Mouse (Mus musculus) intestine, embryonic 15.5 days (tissue): Measurements from ENCODE around the gene Kcnma1. TPM values are rescaled to one million over a fixed set of nuclear protein-coding genes. Genes with fewer than 3 reads are reported as not detected.
A peak's percentile ranks its signal among the peaks of the same experiment; 100 is the strongest.

Experiments
- ATAC-seq: fragments of 200-750 bp; cut with Nextera tagmentation; 2 replicates; pipeline ENCODE4 v1.8.0; 2017; ENCODE audit warnings: moderate TSS enrichment, moderate library complexity
- H3K27ac ChIP-seq: fragments of 300-500 bp; sonication (generic); 2 replicates; pipeline ENCODE4 v1.5.1; 2015; ENCODE audit warnings: mild to moderate bottlenecking, inconsistent platforms
- H3K27me3 ChIP-seq: fragments of 300-500 bp; sonication (generic); replicated peaks from 2 replicates; pipeline ENCODE4 v1.6.1; 2015; ENCODE audit warnings: inconsistent platforms
- H3K36me3 ChIP-seq: fragments of 300-500 bp; sonication (generic); 2 replicates; pipeline ENCODE4 v1.6.1; 2015; ENCODE audit warnings: inconsistent platforms
- H3K4me1 ChIP-seq: fragments of 300-500 bp; sonication (generic); replicated peaks from 2 replicates; pipeline ENCODE4 v1.6.1; 2015; ENCODE audit warnings: inconsistent platforms
- H3K4me2 ChIP-seq: fragments of 300-500 bp; sonication (generic); replicated peaks from 2 replicates; pipeline ENCODE4 v1.6.1; 2015; ENCODE audit warnings: mild to moderate bottlenecking, inconsistent platforms
- H3K4me3 ChIP-seq: fragments of 300-500 bp; sonication (generic); replicated peaks from 2 replicates; pipeline ENCODE4 v1.5.1; 2015; ENCODE audit warnings: inconsistent platforms
- H3K9ac ChIP-seq: fragments of 300-500 bp; sonication (generic); 2 replicates; pipeline ENCODE4 v1.6.1; 2015; ENCODE audit warnings: inconsistent platforms
- H3K9me3 ChIP-seq: fragments of 300-500 bp; sonication (generic); 2 replicates; pipeline ENCODE4 v1.6.1; 2016; ENCODE audit warnings: inconsistent platforms
- WGBS: fragments of 180-500 bp; shearing (Covaris S2); methylation state at CpG from one replicate; pipeline ENCODE4 v1.1.7; 2015; 5-methylcytosine and 5-hydroxymethylcytosine counted together
- polyA plus RNA-seq: library from polyadenylated mRNA; unstranded; fragments of >200 nt; fragmentation: Nextera tagmentation; extraction: Ambion mirVana; gene quantifications from 2 replicates; pipeline ENCODE4 v1.2.1, GENCODE M21; 2015

Kcnma1 gene
- polyA plus RNA-seq, 1 experiment from 2014 or later: 7.4 TPM

DNA sequence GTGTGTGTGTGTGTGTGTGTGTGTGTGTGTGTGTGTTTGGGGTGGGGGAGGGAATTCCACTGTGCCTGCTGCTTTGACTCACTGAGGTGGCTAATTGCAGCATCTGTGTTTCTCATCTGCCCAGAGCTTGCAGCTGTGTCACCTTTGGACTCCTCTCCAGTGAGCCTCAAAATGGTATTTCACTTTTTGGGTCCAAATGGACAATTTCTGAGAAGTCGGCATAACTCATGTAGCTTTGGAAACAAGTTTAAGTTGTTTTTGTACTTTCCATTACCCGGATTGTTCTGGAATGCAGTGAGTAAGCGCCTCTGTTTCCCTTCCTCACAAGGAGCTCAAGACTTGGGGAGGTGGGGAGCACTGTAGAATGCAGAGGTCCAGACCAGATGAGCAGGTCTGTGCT is 317.9 kb downstream of the Kcnma1 start:
- Histone ChIP-seq H3K27me3 (no peaks in the 10 kb centered on the region), H3K4me1 (no peaks in the 10 kb centered on the region), H3K4me2 (no peak overlapping the region), H3K27ac (no peak overlapping the region), H3K4me3 (no peak overlapping the region), H3K9ac (no peak overlapping the region), H3K36me3 (no peaks in the 10 kb centered on the region), H3K9me3 (no peaks in the 10 kb centered on the region)
- 69% methylated on average over 3 of the region's 3 CpGs for WGBS
- ATAC-seq: no peak

DNA sequence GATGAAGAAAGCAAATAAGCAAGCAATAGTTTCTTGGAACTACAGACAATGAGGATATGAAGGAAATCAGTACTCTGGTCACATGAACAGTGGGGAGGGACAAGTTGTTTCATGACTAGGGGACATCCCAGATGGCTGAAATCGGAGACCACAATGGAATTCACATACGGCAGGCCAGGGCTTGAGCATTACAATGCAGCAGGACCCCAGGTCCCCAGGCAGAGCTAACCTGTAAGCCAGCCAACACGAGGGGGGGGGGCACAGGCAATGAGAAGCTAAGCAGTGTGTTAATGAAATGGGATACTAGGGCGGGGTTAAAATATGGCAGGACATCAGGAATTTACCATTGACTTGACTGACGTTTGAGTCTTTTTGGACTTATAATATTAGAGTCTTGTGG is 324.6 kb downstream of the Kcnma1 start:
- H3K4me1 ChIP-seq: no peaks in the 10 kb centered on the region
- H3K9me3 ChIP-seq: no peaks in the 10 kb centered on the region
- WGBS: 63% methylated on average over 5 of the region's 5 CpGs
- H3K27ac ChIP-seq: no peak overlapping the region
- H3K4me3 ChIP-seq: no peak overlapping the region
- no peak overlapping the region for H3K9ac ChIP-seq
- H3K4me2 ChIP-seq: no peak overlapping the region
- H3K27me3 ChIP-seq: no peaks in the 10 kb centered on the region
- no peak for ATAC-seq
- no peaks in the 10 kb centered on the region for H3K36me3 ChIP-seq

DNA sequence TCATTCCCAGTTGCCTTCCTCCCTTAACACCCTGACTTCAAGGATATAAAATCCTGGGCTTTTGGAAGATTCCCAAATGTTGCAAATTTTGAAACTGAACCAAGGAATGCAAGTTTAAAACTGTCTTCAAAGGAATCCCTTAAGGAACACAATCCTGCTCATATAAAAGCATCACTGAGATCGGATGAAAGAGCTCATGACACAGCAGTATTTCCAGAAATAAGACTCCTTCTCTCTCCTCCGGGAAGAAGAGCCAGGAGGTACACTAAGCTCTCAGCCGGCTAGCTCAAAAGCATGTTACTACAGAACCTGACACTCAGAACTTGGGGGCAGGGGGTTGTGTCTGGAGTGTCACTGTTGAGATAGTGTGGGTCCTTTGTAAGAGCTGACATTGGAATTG is 325.8 kb downstream of the Kcnma1 start:
- Histone ChIP-seq H3K9ac (no peak overlapping the region), H3K4me1 (no peaks in the 10 kb centered on the region), H3K27ac (no peak overlapping the region), H3K9me3 (no peaks in the 10 kb centered on the region), H3K4me2 (no peak overlapping the region), H3K27me3 (no peaks in the 10 kb centered on the region), H3K36me3 (no peaks in the 10 kb centered on the region), H3K4me3 (no peak overlapping the region)
- ATAC-seq: no peak
- WGBS: 65% methylated on average over 3 of the region's 3 CpGs

DNA sequence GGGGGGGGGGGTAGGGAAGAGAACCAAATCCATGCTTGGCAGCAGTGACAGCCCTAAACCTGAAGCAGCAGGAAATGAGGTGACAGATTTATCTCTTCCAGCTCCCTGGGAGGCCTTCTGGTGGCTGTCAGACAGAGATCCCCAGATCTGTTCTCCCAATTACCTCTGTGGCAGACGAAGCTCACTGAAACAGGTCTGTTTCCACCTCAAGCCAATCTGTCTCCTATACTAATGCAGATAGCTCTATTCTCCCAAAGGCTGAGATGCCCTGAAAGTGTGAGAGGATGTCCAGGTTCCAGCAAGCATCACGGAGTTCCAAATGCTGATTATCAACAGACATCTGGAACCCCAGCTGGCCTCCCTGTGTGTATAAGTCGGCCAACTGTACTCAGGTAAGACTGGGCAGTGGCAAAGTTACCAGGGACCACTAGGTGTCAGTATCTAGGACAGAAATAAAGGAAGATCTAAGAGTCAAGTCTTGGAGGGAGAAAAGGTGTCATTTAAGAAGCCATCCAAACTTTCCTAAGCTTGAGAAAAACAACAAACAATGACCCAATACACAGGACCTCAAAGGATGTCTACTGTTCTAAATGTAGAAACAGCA is 329.7 kb downstream of the Kcnma1 start:
- H3K9me3 ChIP-seq: no peaks in the 10 kb centered on the region
- H3K4me2 ChIP-seq: no peak overlapping the region
- H3K4me3 ChIP-seq: no peak overlapping the region
- no peak overlapping the region for H3K9ac ChIP-seq
- no peak for ATAC-seq
- H3K27ac ChIP-seq: no peak overlapping the region
- H3K4me1 ChIP-seq: no peaks in the 10 kb centered on the region
- H3K27me3 ChIP-seq: no peaks in the 10 kb centered on the region
- WGBS: 30% methylated on average over 3 of the region's 3 CpGs
- no peaks in the 10 kb centered on the region for H3K36me3 ChIP-seq

DNA sequence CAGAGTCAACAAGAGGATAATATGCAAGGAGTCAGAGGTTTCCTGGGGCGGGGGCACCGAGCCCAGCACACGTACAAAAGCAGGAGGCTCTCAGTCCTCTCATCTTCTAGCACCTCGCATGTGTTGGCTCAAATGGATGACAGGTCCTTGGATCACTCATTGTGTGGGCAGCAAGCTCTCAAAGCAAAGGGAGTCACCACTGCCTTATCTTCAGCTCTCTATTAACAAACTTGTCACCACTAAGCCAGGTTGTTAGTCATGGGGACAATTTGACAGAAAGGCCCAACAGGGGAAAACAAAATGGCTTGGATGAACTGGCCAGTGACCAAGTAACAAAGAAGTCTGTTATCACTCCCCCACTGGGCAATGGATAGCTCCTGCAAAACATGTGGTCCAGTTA is 331.5 kb downstream of the Kcnma1 start:
- H3K27ac ChIP-seq: no peak overlapping the region
- H3K4me1 ChIP-seq: no peaks in the 10 kb centered on the region
- H3K9me3 ChIP-seq: no peaks in the 10 kb centered on the region
- no peak overlapping the region for H3K4me3 ChIP-seq
- H3K36me3 ChIP-seq: no peaks in the 10 kb centered on the region
- no peak for ATAC-seq
- 69% methylated on average over 4 of the region's 4 CpGs for WGBS
- no peaks in the 10 kb centered on the region for H3K27me3 ChIP-seq
- H3K4me2 ChIP-seq: no peak overlapping the region
- H3K9ac ChIP-seq: no peak overlapping the region

DNA sequence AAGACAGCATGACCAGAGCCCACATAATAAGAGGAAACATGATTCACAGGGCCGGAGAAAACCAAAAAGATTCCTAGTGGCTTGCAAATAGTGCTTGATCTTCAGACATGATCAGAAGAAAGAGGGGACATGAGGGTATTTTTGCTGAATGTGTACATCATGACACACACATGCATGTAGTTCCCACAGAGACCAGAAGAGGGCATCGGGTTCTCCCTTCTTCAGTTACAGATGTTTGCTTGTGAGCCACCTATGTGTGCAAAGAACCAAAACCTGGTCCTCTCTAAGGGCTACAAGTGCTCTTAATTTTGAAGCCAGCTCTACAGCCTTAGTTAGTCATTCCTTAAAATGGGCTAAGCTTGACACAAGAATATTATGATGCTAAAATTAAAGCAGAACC is 334.9 kb downstream of the Kcnma1 start:
- no peaks in the 10 kb centered on the region for H3K36me3 ChIP-seq
- no peak for ATAC-seq
- WGBS: 64% methylated on average over 2 of the region's 2 CpGs

DNA sequence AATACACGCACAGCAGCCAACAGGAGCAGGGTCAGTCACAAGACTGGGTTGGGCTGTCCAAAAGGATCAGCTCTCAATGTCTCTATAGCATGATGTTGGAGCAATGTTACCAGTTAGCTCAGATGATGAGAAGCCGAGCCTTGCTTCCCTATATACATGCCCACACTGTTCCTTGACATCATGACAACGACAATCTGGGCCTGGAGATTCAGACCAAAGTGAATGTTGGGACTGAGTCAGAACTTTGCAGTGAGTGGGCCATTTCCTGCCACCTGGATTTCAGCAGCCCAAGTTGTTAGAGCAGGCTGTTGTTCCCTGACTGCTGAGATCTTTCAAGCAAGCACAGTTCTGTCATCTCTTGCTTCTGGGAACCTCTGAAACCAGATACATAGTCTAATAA is 347.9 kb downstream of the Kcnma1 start:
- no peaks in the 10 kb centered on the region for H3K4me1 ChIP-seq
- 83% methylated on average over 3 of the region's 3 CpGs for WGBS
- H3K27me3 ChIP-seq: no peaks in the 10 kb centered on the region
- no peak overlapping the region for H3K9ac ChIP-seq
- H3K9me3 ChIP-seq: no peaks in the 10 kb centered on the region
- no peaks in the 10 kb centered on the region for H3K36me3 ChIP-seq
- H3K4me3 ChIP-seq: no peak overlapping the region
- no peak for ATAC-seq
- H3K27ac ChIP-seq: no peak overlapping the region
- H3K4me2 ChIP-seq: no peak overlapping the region

More for the DNA sequence above, 334.9 kb downstream of the Kcnma1 start:
- H3K9ac ChIP-seq: no peak overlapping the region
- H3K4me1 ChIP-seq: no peaks in the 10 kb centered on the region
- no peak overlapping the region for H3K4me2 ChIP-seq
- H3K27ac ChIP-seq: no peak overlapping the region
- H3K27me3 ChIP-seq: no peaks in the 10 kb centered on the region
- H3K9me3 ChIP-seq: no peaks in the 10 kb centered on the region
- H3K4me3 ChIP-seq: no peak overlapping the region

DNA sequence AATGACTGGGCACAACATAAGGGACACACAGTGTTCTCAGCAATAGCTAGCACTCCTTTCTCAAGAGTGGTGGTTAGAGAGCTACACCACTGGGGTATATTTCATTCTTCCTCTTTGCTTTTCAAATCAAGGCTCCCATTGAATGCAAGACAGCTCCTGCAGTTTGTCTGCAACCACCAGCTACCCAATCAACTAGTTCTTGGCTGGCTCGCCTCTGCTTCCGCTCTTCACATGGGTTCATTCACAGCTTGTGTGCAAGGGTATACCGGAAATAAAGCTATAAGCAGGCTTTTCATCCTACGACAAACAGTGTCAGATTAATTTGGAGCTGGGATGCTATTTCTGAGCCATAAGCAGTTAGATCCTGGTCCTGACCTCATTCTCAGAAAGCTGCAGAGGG is 362.6 kb downstream of the Kcnma1 start:
- ATAC-seq: no peak
- H3K27ac ChIP-seq: no peak overlapping the region
- no peak overlapping the region for H3K4me3 ChIP-seq
- no peak overlapping the region for H3K4me2 ChIP-seq
- no peaks in the 10 kb centered on the region for H3K27me3 ChIP-seq
- no peaks in the 10 kb centered on the region for H3K9me3 ChIP-seq
- no peaks in the 10 kb centered on the region for H3K36me3 ChIP-seq
- no peak overlapping the region for H3K9ac ChIP-seq
- 64% methylated on average over 4 of the region's 4 CpGs for WGBS
- H3K4me1 ChIP-seq: no peaks in the 10 kb centered on the region

DNA sequence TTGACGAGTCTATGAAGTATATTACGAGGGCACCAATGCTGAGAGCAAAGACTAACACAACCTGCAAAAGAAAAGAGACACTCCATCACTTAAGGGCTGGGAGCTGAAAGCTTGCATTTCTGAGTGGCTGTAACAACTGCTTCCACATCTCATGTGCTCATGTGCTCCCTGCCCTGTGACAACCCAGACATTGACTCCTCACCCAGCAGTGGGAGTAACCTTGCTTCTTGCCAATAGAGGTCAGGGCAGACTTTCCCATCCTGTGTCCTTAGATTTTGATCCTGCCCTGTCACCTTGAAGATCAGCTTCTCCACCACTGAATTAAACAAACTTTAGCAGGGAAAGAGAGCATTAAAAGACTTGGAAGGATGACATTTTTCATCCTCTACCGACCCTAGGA is 364.2 kb downstream of the Kcnma1 start:
- Histone ChIP-seq H3K4me3 (no peak overlapping the region), H3K4me2 (no peak overlapping the region), H3K9ac (no peak overlapping the region), H3K9me3 (no peaks in the 10 kb centered on the region), H3K36me3 (no peaks in the 10 kb centered on the region), H3K4me1 (no peaks in the 10 kb centered on the region), H3K27me3 (no peaks in the 10 kb centered on the region), H3K27ac (no peak overlapping the region)
- 79% methylated on average over 3 of the region's 3 CpGs for WGBS
- ATAC-seq: no peak

DNA sequence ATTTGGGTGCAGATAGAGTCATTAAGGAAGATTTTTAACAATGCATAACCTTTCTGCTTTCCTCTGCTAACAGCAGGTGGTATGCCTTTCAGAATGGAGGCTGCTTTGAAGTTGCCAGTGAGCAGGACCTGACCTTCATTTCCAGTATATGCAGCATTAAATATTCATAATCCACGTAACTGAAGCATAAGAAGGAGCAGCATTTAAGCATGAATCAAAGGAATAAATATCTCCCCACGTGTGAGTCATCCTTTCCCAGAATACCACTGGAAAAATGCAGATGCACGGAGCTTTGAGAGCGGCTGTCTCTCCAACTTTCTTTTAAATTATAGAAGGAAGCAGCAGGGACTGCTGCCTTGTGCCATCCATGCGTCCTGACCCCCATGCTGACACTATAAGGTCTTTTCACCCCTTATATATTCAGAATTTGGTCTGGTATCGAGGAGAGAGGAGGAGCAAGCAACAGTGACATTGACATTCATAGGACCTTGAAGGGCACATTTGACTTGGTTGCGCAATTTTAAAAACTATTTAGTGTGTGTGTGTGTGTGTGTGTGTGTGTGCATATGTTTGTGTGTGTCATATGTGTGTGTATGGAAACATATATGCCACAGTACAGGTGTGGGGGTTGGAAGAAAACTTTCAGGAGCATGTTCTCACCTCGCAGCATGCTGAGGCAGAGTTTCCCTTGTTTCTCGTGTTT is 368.8 kb downstream of the Kcnma1 start:
- Histone ChIP-seq H3K36me3 (no peaks in the 10 kb centered on the region), H3K27ac (no peak overlapping the region), H3K4me3 (no peak overlapping the region), H3K4me2 (no peak overlapping the region), H3K4me1 (no peaks in the 10 kb centered on the region), H3K9ac (no peak overlapping the region), H3K27me3 (no peaks in the 10 kb centered on the region), H3K9me3 (no peaks in the 10 kb centered on the region)
- WGBS: 74% methylated on average over 9 of the region's 9 CpGs
- ATAC-seq: no peak

DNA sequence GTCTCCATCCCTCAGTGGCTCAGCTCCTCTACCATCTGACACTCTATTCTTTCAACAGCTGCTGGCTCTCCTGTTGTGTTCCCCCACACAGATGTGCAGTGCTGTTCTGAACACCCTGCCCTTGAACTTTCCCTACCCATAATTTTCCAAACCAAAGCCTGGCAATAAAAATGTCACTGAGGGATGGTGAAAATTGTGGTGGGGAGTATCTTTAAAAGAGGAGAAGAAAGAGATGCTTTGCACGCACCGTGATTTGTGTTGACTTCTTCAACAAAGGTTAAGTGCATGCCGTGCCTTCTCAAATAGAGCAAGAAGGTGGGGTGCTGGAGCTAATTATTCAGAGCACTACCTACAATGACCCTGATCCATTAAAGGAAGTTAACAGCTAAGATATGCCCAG is 371.1 kb downstream of the Kcnma1 start:
- no peak for ATAC-seq
- Histone ChIP-seq H3K4me3 (no peak overlapping the region), H3K9ac (no peak overlapping the region), H3K4me2 (no peak overlapping the region), H3K9me3 (no peaks in the 10 kb centered on the region), H3K36me3 (no peaks in the 10 kb centered on the region), H3K27me3 (no peaks in the 10 kb centered on the region), H3K4me1 (no peaks in the 10 kb centered on the region), H3K27ac (no peak overlapping the region)
- WGBS: 56% methylated on average over 3 of the region's 3 CpGs

DNA sequence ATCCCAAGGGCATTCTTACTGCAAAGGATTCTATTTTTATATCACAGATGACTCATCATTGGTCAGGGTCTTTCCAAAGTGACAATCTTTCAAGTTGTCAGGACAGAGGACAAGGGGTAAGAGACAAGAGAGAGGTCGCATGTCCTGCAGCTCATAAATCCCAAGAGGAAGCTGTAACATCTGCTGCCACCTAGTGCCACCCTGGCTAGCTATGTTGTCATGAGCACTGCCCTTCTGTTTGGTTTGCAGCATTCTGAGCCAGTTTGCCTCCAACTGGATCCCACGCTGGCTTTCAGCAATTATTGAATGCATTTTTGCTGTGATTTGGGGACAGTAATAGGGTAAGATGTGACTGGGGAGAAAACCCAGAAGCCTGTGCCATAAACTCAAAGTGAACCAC is 373.6 kb downstream of the Kcnma1 start:
- H3K9me3 ChIP-seq: no peaks in the 10 kb centered on the region
- no peak overlapping the region for H3K4me2 ChIP-seq
- H3K27me3 ChIP-seq: no peaks in the 10 kb centered on the region
- ATAC-seq: no peak
- WGBS: 52% methylated on average over 2 of the region's 2 CpGs
- H3K4me3 ChIP-seq: no peak overlapping the region
- no peak overlapping the region for H3K27ac ChIP-seq
- H3K4me1 ChIP-seq: no peaks in the 10 kb centered on the region
- no peaks in the 10 kb centered on the region for H3K36me3 ChIP-seq
- H3K9ac ChIP-seq: no peak overlapping the region

DNA sequence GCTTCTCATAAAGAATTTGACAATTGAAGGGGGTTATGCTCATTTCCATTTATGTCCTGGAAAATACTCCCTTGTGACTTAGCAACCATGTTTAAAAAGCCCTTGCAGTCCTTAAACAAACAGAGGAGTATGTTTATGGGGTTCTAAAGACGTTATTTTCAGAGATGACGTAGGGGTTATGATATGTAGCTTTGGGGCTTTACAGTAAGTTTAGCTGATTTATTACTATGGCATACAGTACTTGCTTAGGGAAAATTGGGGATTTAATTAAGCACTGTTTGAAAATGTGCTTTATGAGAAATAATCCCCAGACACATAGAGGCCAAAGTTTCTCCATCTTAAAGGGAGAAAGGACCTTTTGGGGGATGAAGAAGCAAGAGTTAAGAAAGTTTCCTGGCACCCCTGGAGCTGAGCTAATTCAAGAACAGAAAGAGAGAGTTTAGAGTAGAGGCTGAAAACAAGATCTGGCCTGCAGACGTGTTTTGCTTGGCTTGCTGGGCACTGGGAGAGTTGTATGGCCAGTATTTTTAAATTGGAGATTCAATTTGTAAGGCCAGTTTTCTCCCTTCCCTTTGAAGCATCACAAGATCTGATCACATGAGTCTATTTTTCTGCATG is 376.1 kb downstream of the Kcnma1 start:
- Histone ChIP-seq H3K4me1 (no peaks in the 10 kb centered on the region), H3K36me3 (no peaks in the 10 kb centered on the region), H3K9me3 (no peaks in the 10 kb centered on the region), H3K4me2 (no peak overlapping the region), H3K27ac (0 out of 2 replicates have a peak overlapping the region, but pooled peaks have one; percentile 17), H3K4me3 (no peak overlapping the region), H3K27me3 (no peaks in the 10 kb centered on the region), H3K9ac (no peak overlapping the region)
- 31% methylated on average over 3 of the region's 3 CpGs for WGBS
- no peak for ATAC-seq
